Mouse (Mus musculus): ENCODE measurements at regions not wholly inside any gene's neighbourhood (a gene's known extent, or its start where the extent isn't known, plus 50 kb on each side); places are given as distances from the start of the nearest gene placed in this dataset.
"Not testable (repeated sequence)": the region's sequence is repeated elsewhere in the genome, so short reads cannot be mapped to it uniquely, and the experiment has no call there.

DNA sequence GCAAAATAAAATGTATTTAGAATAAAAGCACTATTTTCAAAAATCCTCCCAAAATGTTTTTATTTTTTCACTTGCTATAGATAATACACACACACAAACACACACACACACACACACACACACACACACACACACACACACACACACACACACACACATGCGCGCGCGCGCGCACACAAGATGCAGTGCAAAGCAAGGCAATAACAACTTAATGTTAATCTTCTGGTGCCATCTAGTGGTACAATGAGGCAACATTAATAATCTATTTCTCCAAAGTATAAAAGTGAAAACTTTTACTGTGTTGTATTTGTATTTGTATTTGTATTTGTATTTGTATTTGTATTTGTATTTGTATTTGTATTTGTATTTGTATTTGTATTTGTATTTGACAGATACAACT, 136.2 kb upstream of the Arrdc3 start:
- WGBS: 14% methylated on average over 6 of the region's 6 CpGs
- H3K27ac ChIP-seq (ENCODE audit: insufficient read depth, low read depth, low read length); H3K4me1 ChIP-seq (ENCODE audit: control insufficient read depth, insufficient read depth, low read length); H3K4me3 ChIP-seq (ENCODE audit: insufficient read depth, low read depth, low read length): not testable (repeated sequence)
- TF ChIP-seq CTCF (IDR thresholded peaks at IDR 0.05; ENCODE audit: insufficient read depth, low read depth, low read length): 0 out of 2 replicates have a peak, but pooled peaks have one; percentile 31

Data from olfactory bulb, adult 2 months (tissue).